Mouse (Mus musculus): ENCODE measurements around the gene Sept3.

Sept3 gene

GRCm38 (mm10) chr15:82339150-82339549, 64.5 kb downstream of the Sept3 start:
- no peak for DNase-seq (ENCODE audit: extremely low spot score, low read depth, low spot score)

DNA sequence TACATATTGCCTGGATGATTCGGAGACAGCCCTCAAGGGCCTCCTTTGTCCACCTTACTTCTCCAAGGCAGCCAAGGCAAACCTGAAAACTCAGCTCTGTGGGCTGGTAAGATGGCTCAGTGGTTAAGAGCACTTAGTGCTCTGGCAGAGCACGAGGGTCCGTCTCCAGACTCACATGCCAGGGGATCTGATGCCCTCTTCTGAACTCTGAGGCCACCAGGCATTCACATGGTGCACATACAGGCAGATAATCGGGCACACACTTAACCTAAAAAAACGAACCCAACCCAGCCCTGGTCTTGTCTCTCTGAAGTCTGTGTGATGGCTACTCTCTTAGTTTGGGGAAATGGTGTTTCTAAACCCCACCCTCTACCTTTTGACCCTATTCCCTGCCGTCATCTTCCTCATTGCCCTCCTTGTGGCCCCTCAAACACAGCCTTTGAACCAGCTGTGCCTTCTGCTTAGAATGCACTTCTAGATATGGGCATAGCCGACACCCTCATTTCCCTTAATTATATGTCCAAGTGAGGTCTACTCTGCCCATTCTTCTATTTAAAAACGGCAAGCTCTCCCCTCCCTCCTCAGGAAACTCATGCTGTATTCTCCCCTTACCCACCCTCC, 65.1 kb downstream of the Sept3 start:
- DNase-seq (ENCODE audit: extremely low spot score, low read depth, low spot score): no peak

- DNase-seq (ENCODE audit: extremely low spot score, low read depth, low spot score): no peak
Observed at GRCm38 (mm10) chr15:82340414-82341035, 65.8 kb downstream of the Sept3 start.

GRCm38 (mm10) chr15:82341036-82341501, 66.4 kb downstream of the Sept3 start:
- no peak for DNase-seq (ENCODE audit: extremely low spot score, low read depth, low spot score)

DNA sequence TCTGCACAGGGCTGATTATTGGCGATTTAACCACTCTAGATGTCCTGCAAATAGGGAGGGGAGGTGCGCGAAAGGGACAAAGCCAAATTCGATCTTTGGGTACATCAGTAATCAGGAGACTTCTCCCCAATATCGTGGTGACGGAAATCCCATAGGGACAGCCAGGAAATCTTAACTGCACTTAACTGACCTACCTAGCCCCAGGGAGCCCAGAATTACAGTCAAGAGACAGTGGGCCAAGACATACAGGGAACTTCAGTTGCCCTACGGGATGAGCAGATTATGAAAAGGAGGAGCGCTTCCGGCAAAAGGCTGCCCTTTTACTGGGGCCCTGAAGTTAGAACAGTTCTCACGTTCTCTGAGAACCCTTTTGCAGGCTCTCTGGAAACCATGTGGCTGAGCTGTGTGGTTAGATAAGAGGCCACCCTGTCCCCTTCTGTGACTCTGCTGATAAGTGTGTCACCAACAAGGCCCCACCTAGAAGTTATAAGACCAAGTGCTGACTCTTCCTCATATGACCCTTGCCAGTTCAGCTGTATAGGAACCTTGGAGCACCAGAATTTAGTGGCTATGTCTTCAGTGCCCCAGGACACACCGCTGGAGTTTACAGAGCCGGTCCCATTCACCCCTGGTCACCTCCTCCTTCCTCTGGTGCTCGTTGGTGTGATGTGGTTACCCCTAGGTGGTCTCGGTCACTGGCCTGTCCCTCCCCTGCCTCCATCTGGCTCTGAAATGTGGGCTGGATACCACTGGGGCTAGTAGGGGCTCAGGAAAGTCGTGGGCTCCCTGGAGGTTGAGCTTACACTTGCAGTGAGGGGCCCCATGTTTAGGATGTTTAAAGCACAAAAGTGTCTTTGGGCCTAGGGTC, 67.2 kb downstream of the Sept3 start:
- no peak for DNase-seq (ENCODE audit: extremely low spot score, low read depth, low spot score)

DNA sequence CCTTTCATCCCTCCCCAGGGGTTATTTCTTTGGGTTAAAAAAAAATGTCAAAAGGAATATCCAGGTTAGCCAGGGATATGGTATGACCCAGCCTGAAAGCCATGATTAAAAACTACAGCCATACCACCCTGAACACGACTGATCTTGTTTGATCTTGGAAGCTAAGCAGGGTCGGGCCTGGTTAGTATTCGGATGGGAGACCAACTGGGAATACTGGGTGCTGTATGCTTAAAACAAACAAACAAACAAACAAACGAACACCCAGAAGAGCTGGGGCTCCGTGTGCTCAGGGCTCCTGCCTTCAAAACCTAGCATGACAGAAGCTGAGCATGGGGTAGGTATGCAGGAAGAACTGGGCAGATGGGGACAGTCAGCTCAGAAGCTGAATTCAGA, 67.8 kb downstream of the Sept3 start:
- DNase-seq (ENCODE audit: extremely low spot score, low read depth, low spot score): no peak

GRCm38 (mm10) chr15:82343368-82344287, 68.9 kb downstream of the Sept3 start:
- DNase-seq (ENCODE audit: extremely low spot score, low read depth, low spot score): no peak
